Mouse (Mus musculus) kidney, adult 2 months (tissue): Measurements from ENCODE around the gene Sertad4.

Source experiments
- CTCF ChIP-seq: fragments of 200-500 bp; conservative IDR thresholded peaks from 2 replicates; pipeline ENCODE4 v1.5.1; 2011; ENCODE audit warnings: low read depth, mild to moderate bottlenecking, control low read depth, low read length, moderate library complexity, mixed read lengths; ENCODE audit not compliant: insufficient read depth, insufficient read length
- POLR2A ChIP-seq: fragments of 200-500 bp; IDR thresholded peaks from one replicate; pipeline ENCODE4 v1.6.1; 2011; ENCODE audit warnings: low read depth, low read length, control low read depth

- no peak for TF ChIP-seq POLR2A
- TF ChIP-seq CTCF = no peak
Measured at GRCm38 (mm10) chr1:192833586-192833985, 22.0 kb downstream of the Sertad4 start.
